Mouse (Mus musculus) thymus, adult 2 months (tissue): ENCODE measurements around the gene Fosl1.

Experiments used
- CTCF ChIP-seq: fragments of 200-500 bp; IDR thresholded peaks from 2 replicates; pipeline ENCODE4 v1.5.1; 2012; ENCODE audit warnings: mild to moderate bottlenecking, control low read depth, low read length, moderate library complexity, borderline replicate concordance; ENCODE audit not compliant: control insufficient read depth, poor library complexity, insufficient read depth; ENCODE audit errors: extremely low read depth
- POLR2A ChIP-seq: fragments of 200-500 bp; IDR thresholded peaks from 2 replicates; pipeline ENCODE4 v1.6.1; 2012; ENCODE audit warnings: mild to moderate bottlenecking, low read length, control low read depth, moderate library complexity; ENCODE audit not compliant: control insufficient read depth, poor library complexity, insufficient read depth; ENCODE audit errors: extremely low read depth

DNA sequence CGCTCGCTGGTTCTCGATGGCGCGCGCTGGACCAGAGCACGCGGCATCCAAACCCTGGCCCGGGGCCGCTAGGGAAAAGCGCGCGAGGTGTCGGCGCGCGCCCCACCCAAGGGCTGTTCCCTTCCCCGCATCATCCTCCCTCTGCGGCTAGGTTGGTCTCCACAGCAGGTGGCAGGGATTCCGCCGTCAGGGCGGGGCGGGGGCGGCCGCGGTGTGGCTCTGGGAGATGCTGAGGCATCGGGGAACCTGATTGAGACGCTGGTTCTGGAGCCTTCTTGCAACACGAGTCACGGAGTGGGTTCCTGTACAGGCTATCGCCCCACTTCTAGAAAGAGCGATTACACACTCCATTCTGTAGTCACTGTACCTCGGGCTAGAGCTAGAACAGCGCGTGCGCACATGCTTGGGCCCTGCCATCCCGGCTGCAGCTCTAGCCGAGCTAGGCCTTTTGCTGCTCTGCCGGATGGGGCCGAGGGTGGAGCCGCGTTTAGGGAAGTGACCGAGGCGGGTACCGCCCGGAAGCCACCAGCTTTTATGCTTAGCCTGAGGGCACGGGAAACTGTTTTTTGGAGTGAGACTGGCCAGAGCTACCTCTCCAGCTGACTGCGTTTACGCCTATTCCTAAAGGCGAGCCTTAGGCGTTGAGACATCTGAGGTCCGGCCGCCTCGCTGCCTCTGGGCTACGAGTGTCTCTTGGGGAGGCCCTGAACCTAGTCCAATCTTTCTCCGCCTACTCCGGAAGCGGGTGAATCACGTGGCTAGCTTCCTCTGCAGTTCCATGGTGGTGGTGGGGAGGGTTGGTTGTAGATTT is 43.8 kb downstream of the Fosl1 start:
- no peak; the same call in 1 of the 2 replicates for TF ChIP-seq CTCF
- peak; percentile 70; the same call in 1 of the 2 replicates for TF ChIP-seq POLR2A
